Mouse (Mus musculus) lung, adult 2 months (tissue): ENCODE results near the gene B3galt5. TPM values are rescaled to one million over a fixed set of nuclear protein-coding genes. Genes with fewer than 3 reads are reported as not detected.
"Not testable (repeated sequence)": the region's sequence is repeated elsewhere in the genome, so short reads cannot be mapped to it uniquely, and the experiment has no call there.

Source experiments
- DNase-seq: peaks from one replicate; pipeline ENCODE4 v3.0.0; 2022
- H3K4me1 ChIP-seq: fragments of 200-500 bp; 2 replicates; pipeline ENCODE4 v1.6.1; 2011; ENCODE audit warnings: low read length; ENCODE audit not compliant: control insufficient read depth, insufficient read depth
- H3K4me3 ChIP-seq: fragments of 200-500 bp; replicated peaks from 2 replicates; pipeline ENCODE3; 2011; ENCODE audit warnings: low read depth, mild to moderate bottlenecking, control low read depth, low read length; ENCODE audit errors: extremely low read depth
- CTCF ChIP-seq: fragments of 200-500 bp; IDR thresholded peaks from 2 replicates; pipeline ENCODE4 v1.5.1; 2011; ENCODE audit warnings: mild to moderate bottlenecking, low read length, control low read depth; ENCODE audit not compliant: insufficient read depth
- POLR2A ChIP-seq: fragments of 200-500 bp; IDR thresholded peaks from 2 replicates; pipeline ENCODE4 v1.6.1; 2011; ENCODE audit warnings: low read depth, mild to moderate bottlenecking, control low read depth, low read length, borderline replicate concordance; ENCODE audit errors: extremely low read depth
- WGBS: fragments of 180-500 bp; shearing (Covaris S2); methylation state at CpG from one replicate; pipeline ENCODE4 v1.1.7; 2018; 5-methylcytosine and 5-hydroxymethylcytosine counted together
- polyA plus RNA-seq: library from polyadenylated mRNA; depleted of rRNA; stranded (reverse); fragments of >200 nt; gene quantifications from 2 replicates; pipeline ENCODE4 v1.2.3, GENCODE M21; 2012

Gene B3galt5
- polyA plus RNA-seq, 1 experiment: not detected

GRCm38 (mm10) chr16:96326110-96326999 is 90.8 kb downstream of the B3galt5 start:
- DNase-seq: peak; percentile 12
- 49% methylated on average over 10 of the region's 10 CpGs for WGBS
- no peak overlapping the region for H3K4me3 ChIP-seq
- peaks cover 3% of the 10 kb centered on the region; the same call in 1 of the 2 replicates for H3K4me1 ChIP-seq
- TF ChIP-seq POLR2A (no peak), CTCF (no peak)

- DNase-seq: peak; percentile 9
- WGBS: 35% methylated on average over 9 of the region's 9 CpGs
- not testable (repeated sequence) for H3K4me3 ChIP-seq, H3K4me1 ChIP-seq
These were observed 91.7 kb downstream of the B3galt5 start for GRCm38 (mm10) chr16:96327251-96327650.

- 74% methylated on average over 4 of the region's 4 CpGs for WGBS
- no peak overlapping the region for H3K4me3 ChIP-seq
- no peak for TF ChIP-seq CTCF
- no peak for TF ChIP-seq POLR2A
These were observed 104.0 kb downstream of the B3galt5 start for GRCm38 (mm10) chr16:96339570-96339969.

GRCm38 (mm10) chr16:96341269-96341668 is 105.7 kb downstream of the B3galt5 start:
- Histone ChIP-seq H3K4me1 (no peaks in the 10 kb centered on the region; the same call in 1 of the 2 replicates), H3K4me3 (no peak overlapping the region)
- no peak for DNase-seq
- WGBS: 10% methylated on average over 5 of the region's 5 CpGs
- TF ChIP-seq POLR2A: no peak
- peak; percentile 73 for TF ChIP-seq CTCF

More at GRCm38 (mm10) chr16:96339570-96339969, 104.0 kb downstream of the B3galt5 start:
- H3K4me1 ChIP-seq: no peaks in the 10 kb centered on the region
- DNase-seq: no peak

GRCm38 (mm10) chr16:96341945-96342344 is 106.3 kb downstream of the B3galt5 start:
- H3K4me1 ChIP-seq: no peaks in the 10 kb centered on the region; the same call in 1 of the 2 replicates
- WGBS: 84% methylated on average over 4 of the region's 4 CpGs
- TF ChIP-seq CTCF (no peak), POLR2A (no peak)

GRCm38 (mm10) chr16:96345117-96345516 is 109.5 kb downstream of the B3galt5 start:
- WGBS: 5% methylated on average over 10 of the region's 10 CpGs
- Histone ChIP-seq H3K4me1 (peaks cover 5% of the 10 kb centered on the region; the same call in 1 of the 2 replicates), H3K4me3 (no peak overlapping the region)
- DNase-seq: peak; percentile 75
- TF ChIP-seq CTCF (peak; percentile 95), POLR2A (no peak)

More at GRCm38 (mm10) chr16:96341945-96342344, 106.3 kb downstream of the B3galt5 start:
- no peak for DNase-seq
- no peak overlapping the region for H3K4me3 ChIP-seq

- DNase-seq: no peak
- 29% methylated on average over 11 of the region's 11 CpGs for WGBS
- Histone ChIP-seq H3K4me3 (no peak overlapping the region), H3K4me1 (peaks cover 5% of the 10 kb centered on the region; the same call in 1 of the 2 replicates)
- TF ChIP-seq POLR2A (no peak), CTCF (no peak)
These were observed 112.5 kb downstream of the B3galt5 start for GRCm38 (mm10) chr16:96348070-96348469.

GRCm38 (mm10) chr16:96348766-96349165 is 113.2 kb downstream of the B3galt5 start:
- H3K4me1 ChIP-seq: peaks cover 5% of the 10 kb centered on the region; the same call in 1 of the 2 replicates
- H3K4me3 ChIP-seq: no peak overlapping the region
- TF ChIP-seq POLR2A (no peak), CTCF (no peak)
- 60% methylated on average over 5 of the region's 5 CpGs for WGBS
- no peak for DNase-seq

GRCm38 (mm10) chr16:96351520-96351919 is 115.9 kb downstream of the B3galt5 start:
- 85% methylated on average over 2 of the region's 2 CpGs for WGBS
- TF ChIP-seq POLR2A: no peak
- TF ChIP-seq CTCF: no peak

More at GRCm38 (mm10) chr16:96351520-96351919, 115.9 kb downstream of the B3galt5 start:
- no peak overlapping the region for H3K4me3 ChIP-seq
- no peak for DNase-seq
- H3K4me1 ChIP-seq: peaks cover 5% of the 10 kb centered on the region; the same call in 1 of the 2 replicates
